Mouse (Mus musculus) forebrain, embryonic 14.5 days (tissue): ENCODE data around the gene Slc27a3. TPM values are rescaled to one million over a fixed set of nuclear protein-coding genes. Genes with fewer than 3 reads are reported as not detected.
A peak's percentile ranks its signal among the peaks of the same experiment; 100 is the strongest.

Experiments
- ATAC-seq: fragments of 200-750 bp; cut with Nextera tagmentation; 2 replicates; pipeline ENCODE4 v1.8.0; 2017; ENCODE audit warnings: mild to moderate bottlenecking, moderate library complexity
- DNase-seq: peaks from one replicate; pipeline ENCODE4 v3.0.0-alpha.2; 2015; ENCODE audit warnings: low spot score
- H3K27ac ChIP-seq: fragments of 300-500 bp; sonication (generic); 2 replicates; pipeline ENCODE4 v1.5.1; 2014; ENCODE audit warnings: low read depth, mild to moderate bottlenecking, control low read depth, low read length, moderate library complexity
- H3K27me3 ChIP-seq: fragments of 300-500 bp; sonication (generic); replicated peaks from 2 replicates; pipeline ENCODE4 v1.6.1; 2014; ENCODE audit warnings: low read length, control low read depth, mixed read lengths; ENCODE audit not compliant: control insufficient read depth, insufficient read depth
- H3K36me3 ChIP-seq: fragments of 300-500 bp; sonication (generic); 2 replicates; pipeline ENCODE4 v1.6.1; 2014; ENCODE audit warnings: low read length, control low read depth; ENCODE audit not compliant: control insufficient read depth, insufficient read depth
- H3K4me1 ChIP-seq: fragments of 300-500 bp; sonication (generic); 2 replicates; pipeline ENCODE4 v1.6.1; 2014; ENCODE audit warnings: antibody characterized with exemption, low read length, control low read depth; ENCODE audit not compliant: control insufficient read depth, insufficient read depth
- H3K4me2 ChIP-seq: fragments of 300-500 bp; sonication (generic); 2 replicates; pipeline ENCODE4 v1.6.1; 2014; ENCODE audit warnings: mild to moderate bottlenecking, control low read depth, low read length
- H3K4me3 ChIP-seq: fragments of 300-500 bp; sonication (generic); 2 replicates; pipeline ENCODE4 v1.5.1; 2014; ENCODE audit warnings: low read depth, low read length, control low read depth
- H3K9ac ChIP-seq: fragments of 300-500 bp; sonication (generic); 2 replicates; pipeline ENCODE4 v1.6.1; 2014; ENCODE audit warnings: mild to moderate bottlenecking, low read length, control low read depth, moderate library complexity
- H3K9me3 ChIP-seq: fragments of 300-500 bp; sonication (generic); replicated peaks from 2 replicates; pipeline ENCODE4 v1.6.1; 2016; ENCODE audit warnings: low read length, control low read depth, mixed read lengths; ENCODE audit not compliant: control insufficient read depth
- WGBS: fragments of 180-500 bp; shearing (Covaris S2); extraction: QIAGEN DNeasy Blood & Tissue Kit; methylation state at CpG from one replicate; pipeline ENCODE4 v1.1.7; 2014; 5-methylcytosine and 5-hydroxymethylcytosine counted together
- polyA plus RNA-seq: library from polyadenylated mRNA; unstranded; fragments of >200 nt; fragmentation: Nextera tagmentation; extraction: Ambion mirVana; gene quantifications from 2 replicates; pipeline ENCODE4 v1.2.1, GENCODE M21; 2014

Gene Slc27a3
- polyA plus RNA-seq, 1 experiment from 2014 or later, result 11.9 TPM

- Histone ChIP-seq H3K36me3 (peaks cover 99% of the 10 kb centered on the region), H3K27me3 (no peaks in the 10 kb centered on the region), H3K27ac (no peak overlapping the region), H3K4me1 (no peaks in the 10 kb centered on the region), H3K4me2 (no peak overlapping the region), H3K9me3 (no peaks in the 10 kb centered on the region), H3K4me3 (no peak overlapping the region), H3K9ac (no peak overlapping the region)
- WGBS, result 93% methylated on average over 3 of the region's 3 CpGs
- DNase-seq (no peak), ATAC-seq (no peak)
These were observed 14.4 kb upstream of the Slc27a3 start for GRCm38 (mm10) chr3:90404121-90404520.

- WGBS, result 80% methylated on average over 4 of the region's 4 CpGs
- no peak overlapping the region for H3K4me2 ChIP-seq
- ATAC-seq (no peak), DNase-seq (no peak)
- H3K36me3 ChIP-seq, result peaks cover 96% of the 10 kb centered on the region
- no peak overlapping the region for H3K27ac ChIP-seq
- no peak overlapping the region for H3K9ac ChIP-seq
- no peaks in the 10 kb centered on the region for H3K4me1 ChIP-seq
- H3K27me3 ChIP-seq, result no peaks in the 10 kb centered on the region
- no peak overlapping the region for H3K4me3 ChIP-seq
- H3K9me3 ChIP-seq, result no peaks in the 10 kb centered on the region
These were observed 11.3 kb upstream of the Slc27a3 start for GRCm38 (mm10) chr3:90400993-90401392.

GRCm38 (mm10) chr3:90395629-90396028 is 5.9 kb upstream of the Slc27a3 start:
- no peak overlapping the region for H3K9ac ChIP-seq
- DNase-seq (no peak), ATAC-seq (no peak)
- no peak overlapping the region for H3K4me3 ChIP-seq
- peaks cover 95% of the 10 kb centered on the region for H3K36me3 ChIP-seq
- no peaks in the 10 kb centered on the region for H3K27me3 ChIP-seq
- no peaks in the 10 kb centered on the region for H3K9me3 ChIP-seq
- no peak overlapping the region for H3K27ac ChIP-seq
- no peaks in the 10 kb centered on the region for H3K4me1 ChIP-seq
- no peak overlapping the region for H3K4me2 ChIP-seq
- WGBS, result 89% methylated on average over 3 of the region's 3 CpGs

GRCm38 (mm10) chr3:90392661-90393060 is 2.9 kb upstream of the Slc27a3 start:
- Histone ChIP-seq H3K9me3 (no peaks in the 10 kb centered on the region), H3K4me1 (peaks cover 16% of the 10 kb centered on the region), H3K27ac (no peak overlapping the region), H3K36me3 (peaks cover 70% of the 10 kb centered on the region), H3K27me3 (no peaks in the 10 kb centered on the region), H3K4me3 (no peak overlapping the region), H3K4me2 (no peak overlapping the region), H3K9ac (no peak overlapping the region)
- 89% methylated on average over 3 of the region's 3 CpGs for WGBS
- DNase-seq (no peak), ATAC-seq (no peak)

- Histone ChIP-seq H3K27me3 (no peaks in the 10 kb centered on the region), H3K4me1 (peaks cover 21% of the 10 kb centered on the region), H3K36me3 (peaks cover 63% of the 10 kb centered on the region), H3K27ac (no peak overlapping the region), H3K4me3 (no peak overlapping the region), H3K9me3 (no peaks in the 10 kb centered on the region), H3K9ac (no peak overlapping the region), H3K4me2 (no peak overlapping the region)
- ATAC-seq (no peak), DNase-seq (no peak)
- WGBS, result 96% methylated on average over 8 of the region's 8 CpGs
These were observed 2.2 kb upstream of the Slc27a3 start for GRCm38 (mm10) chr3:90391941-90392340.

- DNase-seq (no peak), ATAC-seq (no peak)
- H3K4me1 ChIP-seq, result peaks cover 21% of the 10 kb centered on the region
- H3K9ac ChIP-seq, result no peak overlapping the region
- H3K27ac ChIP-seq, result no peak overlapping the region
- 78% methylated on average over 4 of the region's 4 CpGs for WGBS
- no peak overlapping the region for H3K4me3 ChIP-seq
- H3K4me2 ChIP-seq, result no peak overlapping the region
- H3K9me3 ChIP-seq, result no peaks in the 10 kb centered on the region
- peaks cover 62% of the 10 kb centered on the region for H3K36me3 ChIP-seq
- no peaks in the 10 kb centered on the region for H3K27me3 ChIP-seq
These were observed 1.3 kb upstream of the Slc27a3 start for GRCm38 (mm10) chr3:90391004-90391403.

GRCm38 (mm10) chr3:90388726-90389510 is 820 bp downstream of the Slc27a3 start:
- H3K4me2 ChIP-seq, result peak overlapping the region; percentile 95
- H3K9ac ChIP-seq, result peak overlapping the region; percentile 91
- peak overlapping the region; percentile 85 for H3K27ac ChIP-seq
- ATAC-seq (peak; percentile 75), DNase-seq (peak; percentile 60)
- H3K4me1 ChIP-seq, result peaks cover 21% of the 10 kb centered on the region
- no peaks in the 10 kb centered on the region for H3K9me3 ChIP-seq
- H3K27me3 ChIP-seq, result no peaks in the 10 kb centered on the region
- 3% methylated on average over 53 of the region's 53 CpGs for WGBS
- peak overlapping the region; percentile 68 for H3K4me3 ChIP-seq
- peaks cover 46% of the 10 kb centered on the region for H3K36me3 ChIP-seq

- peak overlapping the region; percentile 91; the same call in 1 of the 2 replicates for H3K9ac ChIP-seq
- peaks cover 21% of the 10 kb centered on the region for H3K4me1 ChIP-seq
- H3K27ac ChIP-seq, result no peak overlapping the region
- no peaks in the 10 kb centered on the region for H3K9me3 ChIP-seq
- H3K27me3 ChIP-seq, result no peaks in the 10 kb centered on the region
- ATAC-seq (no peak), DNase-seq (no peak)
- WGBS, result 79% methylated on average over 4 of the region's 4 CpGs
- peak overlapping the region; percentile 95 for H3K4me2 ChIP-seq
- peaks cover 38% of the 10 kb centered on the region for H3K36me3 ChIP-seq
- peak overlapping the region; percentile 68; the same call in 1 of the 2 replicates for H3K4me3 ChIP-seq
These were observed 1.5 kb downstream of the Slc27a3 start for GRCm38 (mm10) chr3:90388192-90388591.

GRCm38 (mm10) chr3:90387483-90387882 is 2.3 kb downstream of the Slc27a3 start:
- no peaks in the 10 kb centered on the region for H3K27me3 ChIP-seq
- H3K4me3 ChIP-seq, result no peak overlapping the region
- no peak overlapping the region for H3K27ac ChIP-seq
- H3K36me3 ChIP-seq, result peaks cover 31% of the 10 kb centered on the region
- H3K4me1 ChIP-seq, result peaks cover 21% of the 10 kb centered on the region
- ATAC-seq, result no peak
- peak; percentile 33 for DNase-seq
- WGBS, result 40% methylated on average over 11 of the region's 11 CpGs
- peak overlapping the region; percentile 95 for H3K4me2 ChIP-seq
- peak overlapping the region; percentile 17; the same call in 1 of the 2 replicates for H3K9ac ChIP-seq
- no peaks in the 10 kb centered on the region for H3K9me3 ChIP-seq
